Mouse (Mus musculus) lung, postnatal 0 days (tissue): ENCODE data around the gene Asb18.

Experiments
- CTCF ChIP-seq: IDR thresholded peaks from 2 replicates; pipeline ENCODE4 v1.5.1; 2016; ENCODE audit warnings: antibody characterized with exemption, mild to moderate bottlenecking
- EP300 ChIP-seq: IDR thresholded peaks from 2 replicates; pipeline ENCODE4 v1.6.1; 2016; ENCODE audit warnings: antibody characterized with exemption, mild to moderate bottlenecking, control low read depth

GRCm38 (mm10) chr1:89974541-89974940 is 39.9 kb downstream of the Asb18 start:
- no peak for TF ChIP-seq EP300
- TF ChIP-seq CTCF, result no peak
